Mouse (Mus musculus) midbrain, embryonic 11.5 days (tissue): Measurements from ENCODE around the gene Rab34. TPM values are rescaled to one million over a fixed set of nuclear protein-coding genes. Genes with fewer than 3 reads are reported as not detected.

Experiments
- ATAC-seq: fragments of 200-750 bp; cut with Nextera tagmentation; 2 replicates; pipeline ENCODE4 v1.8.0; 2017; ENCODE audit warnings: moderate TSS enrichment, moderate library complexity; ENCODE audit not compliant: low FRiP score
- DNase-seq: peaks from one replicate; pipeline ENCODE4 v3.0.0; 2015; ENCODE audit warnings: low spot score; ENCODE audit errors: missing footprints
- H3K27ac ChIP-seq: fragments of 300-500 bp; sonication (generic); 2 replicates; pipeline ENCODE4 v1.5.1; 2014; ENCODE audit warnings: low read depth, low read length
- H3K27me3 ChIP-seq: fragments of 300-500 bp; sonication (generic); 2 replicates; pipeline ENCODE4 v1.6.1; 2014; ENCODE audit warnings: mild to moderate bottlenecking, low read length, moderate library complexity, mixed read lengths; ENCODE audit not compliant: control insufficient read depth, insufficient read depth
- H3K36me3 ChIP-seq: fragments of 300-500 bp; sonication (generic); 2 replicates; pipeline ENCODE4 v1.6.1; 2014; ENCODE audit warnings: mild to moderate bottlenecking, low read length, moderate library complexity, mixed read lengths; ENCODE audit not compliant: control insufficient read depth, insufficient read depth
- H3K4me1 ChIP-seq: fragments of 300-500 bp; sonication (generic); 2 replicates; pipeline ENCODE4 v1.6.1; 2014; ENCODE audit warnings: low read length; ENCODE audit not compliant: control insufficient read depth, insufficient read depth
- H3K4me2 ChIP-seq: fragments of 300-500 bp; sonication (generic); 2 replicates; pipeline ENCODE4 v1.6.1; 2014; ENCODE audit warnings: mild to moderate bottlenecking, moderate library complexity
- H3K4me3 ChIP-seq: fragments of 300-500 bp; sonication (generic); 2 replicates; pipeline ENCODE4 v1.5.1; 2014; ENCODE audit warnings: low read depth, low read length
- H3K9ac ChIP-seq: fragments of 300-500 bp; sonication (generic); 2 replicates; pipeline ENCODE4 v1.6.1; 2014; ENCODE audit warnings: low read length
- H3K9me3 ChIP-seq: fragments of 300-500 bp; sonication (generic); 2 replicates; pipeline ENCODE4 v1.6.1; 2016; ENCODE audit warnings: low read length; ENCODE audit not compliant: control insufficient read depth
- WGBS: fragments of 180-500 bp; shearing (Covaris S2); extraction: QIAGEN DNeasy Blood & Tissue Kit; methylation state at CpG from one replicate; pipeline ENCODE4 v1.1.7; 2014; 5-methylcytosine and 5-hydroxymethylcytosine counted together
- polyA plus RNA-seq: library from polyadenylated mRNA; unstranded; fragments of >200 nt; fragmentation: Nextera tagmentation; extraction: Ambion mirVana; gene quantifications from 2 replicates; pipeline ENCODE4 v1.2.1, GENCODE M21; 2014

The Rab34 gene
- polyA plus RNA-seq, 1 experiment from 2014 or later, result 55.1 TPM

DNA sequence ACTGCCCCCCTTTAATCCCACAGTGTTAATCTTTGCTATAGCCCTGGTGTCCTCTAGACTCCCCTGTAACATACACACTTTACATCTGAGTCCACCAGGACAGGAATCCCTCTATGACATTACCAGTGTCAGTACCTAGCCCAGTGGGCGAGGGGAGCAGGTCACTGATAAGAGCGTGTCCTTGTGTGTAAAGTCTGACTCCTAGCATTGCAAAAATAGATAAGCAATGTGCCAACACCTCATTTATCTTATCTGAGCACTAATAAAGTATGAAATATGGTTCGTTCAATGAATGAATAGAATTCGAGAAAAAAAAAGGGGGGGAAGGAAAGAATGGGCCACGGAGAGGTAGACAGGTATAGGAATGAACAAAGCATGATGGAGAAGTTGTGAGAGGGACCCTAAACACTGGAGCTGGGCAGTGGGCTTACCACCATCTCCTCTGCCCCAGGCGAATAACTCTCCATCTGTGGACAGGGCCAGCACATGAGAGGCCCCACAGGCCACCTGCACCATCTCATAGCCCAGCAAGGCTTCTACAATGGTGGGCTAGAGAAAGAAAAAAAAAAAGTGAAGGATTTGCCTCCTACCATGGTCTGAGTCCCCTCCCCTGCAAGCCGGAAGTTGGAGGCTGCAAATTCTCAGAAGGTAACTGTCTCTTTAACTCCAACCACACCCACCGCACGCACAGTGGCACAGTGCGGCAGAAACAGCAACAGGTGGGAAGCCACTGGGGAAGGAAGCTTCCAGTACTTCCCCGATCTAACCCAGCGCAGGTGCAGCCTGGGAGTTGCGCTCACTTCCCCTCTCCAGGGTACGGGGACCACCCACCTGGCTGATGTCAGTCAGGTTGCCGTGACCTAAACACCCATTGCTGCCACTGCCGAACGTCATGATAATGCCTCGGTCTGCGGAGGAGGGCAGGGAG is 19.4 kb upstream of the Rab34 start:
- H3K4me3 ChIP-seq, result no peak overlapping the region
- H3K27me3 ChIP-seq, result no peaks in the 10 kb centered on the region
- no peak for ATAC-seq
- no peak overlapping the region for H3K4me2 ChIP-seq
- no peak overlapping the region for H3K27ac ChIP-seq
- H3K9ac ChIP-seq, result no peak overlapping the region
- H3K9me3 ChIP-seq, result no peaks in the 10 kb centered on the region
- WGBS, result 58% methylated on average over 19 of the region's 19 CpGs
- H3K4me1 ChIP-seq, result peaks cover 8% of the 10 kb centered on the region
- DNase-seq, result no peak
- no peaks in the 10 kb centered on the region for H3K36me3 ChIP-seq

DNA sequence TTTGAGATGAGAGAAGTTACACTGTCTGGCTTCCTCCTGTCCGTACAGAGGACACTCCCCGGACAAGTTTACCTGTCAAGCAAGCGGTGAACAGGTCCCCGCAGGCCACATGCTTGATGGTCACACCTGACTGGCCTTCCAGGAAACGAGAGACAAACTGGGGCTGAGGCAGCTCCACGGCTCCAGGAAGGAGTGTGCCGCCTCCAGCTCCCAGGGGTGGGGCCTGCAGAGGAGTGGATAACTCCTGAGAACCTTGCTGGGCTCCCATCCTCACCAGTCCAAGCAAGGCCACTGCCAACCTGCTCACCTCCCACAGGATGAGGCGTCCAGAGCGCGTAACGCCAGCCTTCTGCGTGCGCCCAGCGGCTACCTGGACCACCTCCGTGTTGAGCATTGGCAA is 17.9 kb upstream of the Rab34 start:
- H3K27me3 ChIP-seq, result no peaks in the 10 kb centered on the region
- no peak overlapping the region for H3K4me3 ChIP-seq
- 89% methylated on average over 15 of the region's 15 CpGs for WGBS
- H3K36me3 ChIP-seq, result no peaks in the 10 kb centered on the region
- DNase-seq (no peak), ATAC-seq (no peak)
- H3K4me1 ChIP-seq, result peaks cover 8% of the 10 kb centered on the region
- H3K27ac ChIP-seq, result no peak overlapping the region
- H3K9me3 ChIP-seq, result no peaks in the 10 kb centered on the region
- no peak overlapping the region for H3K9ac ChIP-seq
- H3K4me2 ChIP-seq, result no peak overlapping the region

GRCm38 (mm10) chr11:78171328-78171727 is 16.9 kb upstream of the Rab34 start:
- DNase-seq, result no peak
- H3K36me3 ChIP-seq, result no peaks in the 10 kb centered on the region
- H3K4me3 ChIP-seq, result no peak overlapping the region
- WGBS, result 68% methylated on average over 4 of the region's 4 CpGs
- no peaks in the 10 kb centered on the region for H3K9me3 ChIP-seq
- no peaks in the 10 kb centered on the region for H3K27me3 ChIP-seq
- H3K4me1 ChIP-seq, result peaks cover 4% of the 10 kb centered on the region
- ATAC-seq, result no peak
- H3K27ac ChIP-seq, result no peak overlapping the region
- H3K4me2 ChIP-seq, result no peak overlapping the region
- no peak overlapping the region for H3K9ac ChIP-seq

DNA sequence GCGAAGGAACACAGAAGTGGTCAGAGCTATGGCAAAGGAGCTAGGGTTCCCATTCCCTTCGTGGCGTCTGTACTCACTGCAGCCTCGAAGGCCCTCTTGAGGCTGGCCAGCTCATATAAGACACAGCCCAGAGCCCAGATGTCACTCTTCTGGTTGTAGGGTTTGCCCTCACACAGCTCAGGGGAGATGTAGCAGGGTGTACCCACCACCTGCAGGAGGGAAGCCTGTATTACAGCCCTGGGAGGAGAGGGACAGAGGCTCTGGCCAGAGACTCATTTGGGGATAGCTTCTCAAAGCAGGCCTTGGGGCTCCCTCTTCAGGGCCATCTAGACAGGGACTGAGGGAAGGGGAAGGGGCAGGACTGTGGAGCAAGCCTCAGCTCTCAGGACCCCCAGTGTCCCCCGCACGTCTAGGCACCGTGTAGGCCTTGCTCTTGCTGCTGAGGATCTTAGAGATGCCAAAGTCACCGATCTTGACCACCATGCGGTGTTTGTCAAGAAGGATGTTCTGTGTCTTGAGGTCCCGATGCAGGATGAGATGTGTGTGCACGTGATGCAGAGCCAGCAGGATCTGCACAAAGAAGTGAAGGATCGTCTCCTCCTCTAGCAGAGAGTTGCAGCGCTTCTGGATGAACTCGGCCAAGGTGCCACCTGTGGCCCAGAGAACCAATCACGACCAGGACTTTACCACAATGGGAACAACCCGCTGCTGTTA is 16.0 kb upstream of the Rab34 start:
- peaks cover 8% of the 10 kb centered on the region for H3K4me1 ChIP-seq
- no peak overlapping the region for H3K27ac ChIP-seq
- no peaks in the 10 kb centered on the region for H3K9me3 ChIP-seq
- DNase-seq, result no peak
- H3K36me3 ChIP-seq, result no peaks in the 10 kb centered on the region
- WGBS, result 80% methylated on average over 16 of the region's 16 CpGs
- H3K27me3 ChIP-seq, result no peaks in the 10 kb centered on the region
- no peak overlapping the region for H3K4me3 ChIP-seq
- H3K4me2 ChIP-seq, result no peak overlapping the region
- no peak for ATAC-seq
- no peak overlapping the region for H3K9ac ChIP-seq

- WGBS, result 84% methylated on average over 19 of the region's 19 CpGs
- no peaks in the 10 kb centered on the region for H3K9me3 ChIP-seq
- H3K4me2 ChIP-seq, result no peak overlapping the region
- no peaks in the 10 kb centered on the region for H3K27me3 ChIP-seq
- peaks cover 14% of the 10 kb centered on the region for H3K4me1 ChIP-seq
- H3K4me3 ChIP-seq, result no peak overlapping the region
- ATAC-seq (no peak), DNase-seq (no peak)
- no peak overlapping the region for H3K27ac ChIP-seq
- H3K9ac ChIP-seq, result no peak overlapping the region
- no peaks in the 10 kb centered on the region for H3K36me3 ChIP-seq
Measured at GRCm38 (mm10) chr11:78172748-78173383, 15.4 kb upstream of the Rab34 start.

DNA sequence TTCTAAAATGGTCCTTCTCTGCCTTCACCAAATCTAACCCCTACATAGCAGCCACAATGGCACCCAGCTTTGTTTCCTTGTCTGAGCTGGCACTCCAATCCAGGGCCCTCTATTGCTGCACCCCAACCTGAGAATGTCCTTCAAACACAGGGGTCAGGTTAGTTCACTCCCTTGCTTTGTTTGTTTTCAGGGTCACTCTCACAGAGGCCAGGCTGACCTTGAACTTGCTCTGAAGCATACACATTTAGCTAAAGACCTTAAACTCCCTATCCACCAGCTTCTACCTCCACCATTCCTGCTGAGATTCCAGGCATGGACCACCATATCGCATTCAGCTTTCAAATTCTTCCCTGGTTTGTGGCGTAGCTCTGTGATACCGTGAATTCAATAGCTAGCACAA is 13.7 kb upstream of the Rab34 start:
- Histone ChIP-seq H3K9me3 (no peaks in the 10 kb centered on the region), H3K9ac (0 out of 2 replicates have a peak overlapping the region, but pooled peaks have one; percentile 9), H3K4me2 (no peak overlapping the region), H3K27ac (no peak overlapping the region), H3K4me1 (peaks cover 23% of the 10 kb centered on the region), H3K36me3 (no peaks in the 10 kb centered on the region), H3K4me3 (no peak overlapping the region), H3K27me3 (no peaks in the 10 kb centered on the region)
- no peak for ATAC-seq
- WGBS, result 86% methylated on average over 3 of the region's 3 CpGs
- no peak for DNase-seq

DNA sequence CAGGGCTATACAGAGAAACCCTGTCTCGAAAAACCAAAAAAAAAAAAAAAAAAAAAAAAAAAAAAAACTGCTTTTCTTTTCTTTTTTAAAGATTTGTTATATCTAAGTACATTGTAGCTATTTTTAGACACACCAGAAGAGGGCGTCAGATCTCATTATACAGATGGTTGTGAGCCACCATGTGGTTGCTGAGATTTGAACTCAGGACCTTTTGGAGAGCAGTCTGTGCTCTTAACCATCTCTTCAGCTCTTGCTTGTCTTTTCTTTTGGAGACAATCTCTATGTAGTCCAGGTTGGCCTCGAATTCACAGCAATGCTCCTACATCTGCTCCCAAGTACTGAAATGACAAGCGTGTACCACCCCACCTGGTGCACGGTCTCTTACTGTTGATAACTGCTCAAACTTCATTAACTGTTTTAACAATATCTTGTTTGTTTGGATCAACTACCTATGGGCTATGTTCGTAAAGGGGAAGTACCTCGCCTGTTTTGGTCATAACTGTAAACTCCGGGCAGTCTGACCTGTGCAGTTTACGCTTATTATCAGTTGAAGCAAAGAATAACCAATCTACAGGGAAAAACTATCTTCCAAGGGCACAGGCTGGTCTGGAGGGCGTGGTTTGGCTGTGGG is 12.3 kb upstream of the Rab34 start:
- H3K4me2 ChIP-seq, result peak overlapping the region; percentile 86
- no peaks in the 10 kb centered on the region for H3K27me3 ChIP-seq
- H3K36me3 ChIP-seq, result peaks cover 11% of the 10 kb centered on the region
- WGBS, result 7% methylated on average over 9 of the region's 10 CpGs
- H3K4me1 ChIP-seq, result peaks cover 35% of the 10 kb centered on the region
- peak overlapping the region; percentile 60; the same call in 1 of the 2 replicates for H3K9ac ChIP-seq
- no peak for ATAC-seq
- peak overlapping the region; percentile 60 for H3K4me3 ChIP-seq
- H3K27ac ChIP-seq, result peak overlapping the region; percentile 20; the same call in 1 of the 2 replicates
- no peak for DNase-seq
- H3K9me3 ChIP-seq, result no peaks in the 10 kb centered on the region

DNA sequence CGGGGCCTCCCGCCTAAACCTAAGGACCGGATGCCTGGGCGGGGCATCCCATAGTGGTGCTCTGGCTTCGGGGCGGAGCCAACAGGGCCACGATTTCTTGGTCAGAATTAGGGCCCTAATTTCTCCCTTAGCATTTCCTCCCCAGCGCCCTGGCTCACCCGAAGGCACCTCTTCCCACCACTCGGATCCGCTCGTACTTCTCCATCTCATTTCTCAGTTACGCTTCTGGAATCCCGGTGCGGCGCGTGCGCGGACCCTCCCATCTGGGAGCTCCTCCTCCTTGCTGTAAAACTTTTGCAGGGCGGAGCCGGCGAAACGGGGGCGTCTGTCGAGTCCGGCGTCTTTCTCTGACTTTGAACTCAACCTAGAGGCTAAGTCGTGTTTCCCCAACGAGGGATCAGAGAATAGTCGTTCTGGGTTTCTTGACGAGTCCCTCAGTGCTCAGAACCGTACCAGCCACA is 11.8 kb upstream of the Rab34 start, which contains the start of the genes Nek8 and Tlcd1:
Nek8 (minus strand) TSS at position 274 of the 461 bp plus-strand sequence.
Tlcd1 (plus strand) TSS at position 310 of the 461 bp plus-strand sequence.
- peak; percentile 99 for DNase-seq
- peak; percentile 72 for ATAC-seq
- H3K9me3 ChIP-seq, result no peaks in the 10 kb centered on the region
- 0% methylated on average over 32 of the region's 32 CpGs for WGBS
- peaks cover 13% of the 10 kb centered on the region for H3K36me3 ChIP-seq
- peak within 1 kb of the TSS; percentile 60 for H3K9ac ChIP-seq
- H3K4me3 ChIP-seq, result peak within 1 kb of the TSS; percentile 60
- no peaks in the 10 kb centered on the region for H3K27me3 ChIP-seq
- H3K27ac ChIP-seq, result peak within 1 kb of the TSS; percentile 25
- H3K4me1 ChIP-seq, result peaks cover 35% of the 10 kb centered on the region
- H3K4me2 ChIP-seq, result peak within 1 kb of the TSS; percentile 86
